Mouse (Mus musculus) kidney, adult 9 months (tissue): ENCODE data around the gene Lipc.
"Not testable (repeated sequence)": the region's sequence is repeated elsewhere in the genome, so short reads cannot be mapped to it uniquely, and the experiment has no call there.

Experiments used
- DNase-seq: peaks from one replicate; pipeline ENCODE4 v3.0.0; 2022

Gene Lipc

GRCm38 (mm10) chr9:70853081-70853480 lies 98.9 kb downstream of the Lipc start:
- DNase-seq: not testable (repeated sequence)

- DNase-seq: no peak
Observed at GRCm38 (mm10) chr9:70851533-70851932, 100.5 kb downstream of the Lipc start.

GRCm38 (mm10) chr9:70848135-70848770 lies 103.8 kb downstream of the Lipc start:
- DNase-seq: no peak

GRCm38 (mm10) chr9:70847627-70848051 lies 104.4 kb downstream of the Lipc start:
- DNase-seq: no peak

- DNase-seq: no peak
Observed at GRCm38 (mm10) chr9:70843270-70843669, 108.8 kb downstream of the Lipc start.

GRCm38 (mm10) chr9:70842300-70842941 lies 109.6 kb downstream of the Lipc start:
- peak; percentile 38 for DNase-seq

GRCm38 (mm10) chr9:70841426-70842215 lies 110.4 kb downstream of the Lipc start:
- no peak for DNase-seq

GRCm38 (mm10) chr9:70840861-70841341 lies 111.1 kb downstream of the Lipc start:
- peak; percentile 45 for DNase-seq

- DNase-seq: no peak
Observed at GRCm38 (mm10) chr9:70838132-70838911, 113.7 kb downstream of the Lipc start.

GRCm38 (mm10) chr9:70834730-70835154 lies 117.3 kb downstream of the Lipc start:
- peak; percentile 98 for DNase-seq

GRCm38 (mm10) chr9:70834217-70834616 lies 117.8 kb downstream of the Lipc start:
- no peak for DNase-seq

GRCm38 (mm10) chr9:70833111-70833908 lies 118.7 kb downstream of the Lipc start:
- DNase-seq: no peak

- DNase-seq: no peak
Observed at GRCm38 (mm10) chr9:70832231-70832630, 119.8 kb downstream of the Lipc start.

GRCm38 (mm10) chr9:70830844-70831529 lies 121.0 kb downstream of the Lipc start:
- no peak for DNase-seq

GRCm38 (mm10) chr9:70829784-70830488 lies 122.1 kb downstream of the Lipc start:
- peak; percentile 71 for DNase-seq

GRCm38 (mm10) chr9:70827911-70828310 lies 124.1 kb downstream of the Lipc start:
- DNase-seq: no peak

GRCm38 (mm10) chr9:70824103-70824502 lies 127.9 kb downstream of the Lipc start:
- DNase-seq: no peak

- DNase-seq: no peak
Observed at GRCm38 (mm10) chr9:70818739-70819138, 133.3 kb downstream of the Lipc start.

- no peak for DNase-seq
Observed at GRCm38 (mm10) chr9:70817396-70817795, 134.6 kb downstream of the Lipc start.

GRCm38 (mm10) chr9:70816701-70817305 lies 135.2 kb downstream of the Lipc start:
- DNase-seq: no peak
